Mouse (Mus musculus) CD4-positive helper T cell, adult 2 months (primary cell): Measurements from ENCODE around the gene Gm9944.

Experiments used
- DNase-seq: peaks from one replicate; pipeline ENCODE4 v3.0.0-alpha.2; 2012; ENCODE audit warnings: low read depth, missing footprints, low spot score

Gene Gm9944

GRCm38 (mm10) chr4:144453217-144453616 is at the start of gene Gm9944:
Gene Gm9944 (minus strand): TSS chr4:144453317.
- no peak for DNase-seq

DNA sequence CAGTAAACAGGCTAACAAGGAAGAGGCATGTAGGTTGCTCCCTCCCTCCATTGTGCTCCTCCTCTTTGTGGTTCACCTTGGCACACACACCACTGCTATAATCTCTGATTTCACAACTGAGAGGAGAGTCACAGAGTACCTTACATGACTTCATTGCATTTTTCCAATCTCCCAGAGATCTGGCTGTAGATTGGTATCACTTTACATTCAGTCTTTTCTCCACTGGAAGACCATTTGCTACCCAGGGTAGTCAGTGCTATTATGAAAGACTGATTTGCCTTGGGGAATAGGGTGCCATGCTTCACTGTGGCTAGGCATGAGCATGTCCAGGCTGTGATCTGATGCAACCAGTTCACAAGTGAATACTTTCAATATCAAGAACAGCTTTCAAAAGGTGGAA is 40.2 kb upstream of the Gm9944 start:
- no peak for DNase-seq

DNA sequence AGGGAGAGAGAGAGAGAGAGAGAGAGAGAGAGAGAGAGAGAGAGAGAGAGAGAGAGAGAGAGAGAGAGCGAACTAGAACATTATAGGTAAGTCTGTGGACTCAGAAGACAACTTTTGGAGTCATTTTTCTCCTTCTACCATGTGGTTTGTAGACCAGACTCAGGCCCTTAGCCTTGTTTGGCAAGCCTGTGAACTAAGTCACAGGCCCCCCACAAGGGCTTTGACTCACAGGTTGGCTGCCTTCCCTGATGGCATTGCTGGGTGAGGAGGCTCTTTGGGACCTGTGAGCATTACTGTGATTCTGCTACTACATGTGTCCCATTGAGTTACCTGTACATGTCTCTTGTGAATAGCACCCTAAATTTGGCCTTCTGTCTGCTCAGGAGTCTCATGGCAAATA is 15.0 kb upstream of the Gm9944 start:
- no peak for DNase-seq

- DNase-seq = no peak
Observed at GRCm38 (mm10) chr4:144465206-144465605, 12.1 kb upstream of the Gm9944 start.

GRCm38 (mm10) chr4:144463656-144464055 is 10.5 kb upstream of the Gm9944 start, which contains the start of gene Aadacl3:
Gene Aadacl3 (minus strand): TSS chr4:144463756.
- no peak for DNase-seq

GRCm38 (mm10) chr4:144448546-144448945 is 4.6 kb downstream of the Gm9944 start:
- DNase-seq = no peak

GRCm38 (mm10) chr4:144441582-144441981 is 11.5 kb downstream of the Gm9944 start:
- no peak for DNase-seq

DNA sequence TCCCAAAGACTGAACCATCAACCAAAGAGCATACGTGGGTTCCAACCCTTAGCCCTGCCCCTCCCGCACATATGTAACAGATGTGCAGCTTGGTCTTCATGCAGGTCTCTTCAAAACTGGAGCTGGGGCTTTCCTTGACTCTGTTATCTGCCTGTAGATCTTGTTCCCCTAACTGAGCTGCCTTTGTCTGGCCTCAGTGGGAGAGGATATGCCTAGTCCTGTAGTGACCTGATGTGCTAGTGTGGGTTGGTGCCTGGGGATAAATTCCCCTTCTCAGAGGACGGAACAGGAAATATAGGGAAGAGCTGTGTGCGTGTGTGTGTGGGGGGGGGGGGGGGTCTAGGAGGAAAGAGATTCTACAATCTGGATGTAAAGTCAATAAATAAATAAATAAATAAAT is 12.0 kb downstream of the Gm9944 start:
- DNase-seq = no peak

DNA sequence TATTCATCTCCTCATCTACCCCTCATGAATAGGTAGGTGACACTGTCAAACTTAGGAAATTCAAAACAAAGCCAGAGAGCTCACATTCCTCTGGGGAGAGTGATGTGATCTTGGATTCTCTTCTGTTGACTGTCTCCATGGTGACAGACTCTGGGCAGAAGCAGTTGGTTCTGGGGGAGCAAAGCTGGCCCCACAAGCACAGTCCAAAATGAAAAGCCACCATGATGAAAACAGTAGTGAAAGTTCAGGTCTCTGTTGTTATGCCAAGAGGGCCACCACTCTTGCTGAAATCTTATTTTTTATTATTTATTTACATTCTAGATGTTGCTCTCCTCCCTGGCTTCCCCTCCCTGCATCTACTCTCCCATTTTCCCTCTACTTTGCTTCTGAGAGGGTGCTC is 14.4 kb downstream of the Gm9944 start, which contains the start of gene 1700012P22Rik:
TSS of gene 1700012P22Rik (minus strand) at position 101 of the 400 bp plus-strand sequence.
- no peak for DNase-seq

- DNase-seq = no peak
Observed at GRCm38 (mm10) chr4:144433216-144433615, 19.9 kb downstream of the Gm9944 start.

- DNase-seq = no peak
Observed at GRCm38 (mm10) chr4:144430723-144431122, 22.4 kb downstream of the Gm9944 start.

DNA sequence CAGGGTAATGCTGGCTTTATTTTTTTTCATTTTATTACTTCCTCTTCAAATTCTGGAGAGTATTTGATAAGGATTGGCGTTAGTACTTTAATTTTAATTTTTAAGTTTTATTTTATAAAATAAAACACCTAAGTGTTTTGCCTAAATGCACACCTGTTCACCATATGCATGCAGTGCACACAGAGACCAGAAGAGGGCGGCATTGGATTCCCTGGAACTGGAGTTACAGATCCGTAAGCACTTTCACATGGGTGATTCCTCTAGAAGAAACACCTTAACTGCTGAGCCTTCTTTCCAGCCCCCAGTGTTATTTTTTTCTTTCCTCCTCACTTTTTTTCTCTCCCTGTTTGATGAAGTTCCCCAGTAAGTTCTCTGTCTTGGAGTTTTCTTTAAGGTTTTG is 24.2 kb downstream of the Gm9944 start:
- no peak for DNase-seq

DNA sequence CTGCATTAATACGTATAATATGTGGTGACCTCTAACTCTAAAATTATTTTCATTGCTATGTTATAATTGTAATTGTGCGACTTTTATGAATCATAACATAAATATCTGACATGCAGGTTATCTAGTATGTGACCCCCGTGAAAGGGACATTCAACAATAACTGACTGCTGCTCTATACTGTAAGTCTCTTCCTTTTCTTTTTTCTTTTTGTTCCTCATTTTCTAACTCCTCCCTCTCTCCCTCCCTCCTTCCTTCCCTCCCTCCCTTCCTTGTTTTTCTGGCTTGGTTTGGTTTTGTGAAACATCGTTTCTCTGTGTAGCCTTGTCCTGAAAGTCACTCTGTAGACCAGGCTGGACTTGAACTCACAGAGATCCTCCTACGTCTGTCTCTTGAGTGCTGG is 28.5 kb downstream of the Gm9944 start:
- DNase-seq = no peak

DNA sequence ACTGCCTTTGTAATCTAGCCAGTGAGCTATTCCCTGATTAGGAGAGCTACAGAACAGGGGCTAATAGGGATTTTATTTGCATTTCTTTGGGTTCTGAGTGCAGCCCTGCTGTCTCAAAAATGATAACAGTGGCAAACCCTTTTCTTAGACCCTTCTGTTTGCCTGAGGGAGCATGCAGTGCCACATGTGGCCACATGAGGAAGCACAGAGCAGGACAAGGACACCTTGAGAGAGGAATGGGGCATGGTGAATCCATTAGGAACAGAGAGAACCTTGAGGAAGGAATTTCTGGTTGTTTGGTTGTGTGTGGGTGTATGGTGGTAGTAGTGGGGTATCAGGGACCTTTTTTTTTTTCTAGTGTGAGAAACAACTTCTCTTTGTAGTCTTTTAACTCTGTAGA is 32.5 kb downstream of the Gm9944 start:
- DNase-seq = no peak

DNA sequence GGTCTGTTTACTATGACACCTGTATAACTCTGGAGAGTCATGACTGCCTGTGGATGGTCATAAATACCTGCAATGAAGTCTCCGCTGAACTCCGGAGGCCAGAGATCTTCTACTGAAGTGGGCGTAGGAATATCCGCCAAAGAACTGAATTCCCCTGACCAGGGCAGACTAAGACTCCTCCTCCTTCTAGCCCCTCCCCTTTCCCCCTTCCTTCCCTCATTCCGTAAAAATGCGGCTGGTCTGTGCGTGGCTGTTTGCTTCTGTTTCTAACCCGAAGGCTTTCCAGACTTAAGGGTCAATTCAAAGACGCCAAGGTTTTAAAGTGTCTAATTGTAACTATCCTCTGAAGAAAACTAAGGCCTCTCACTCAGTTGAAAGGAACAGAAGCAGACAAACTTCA is 44.8 kb downstream of the Gm9944 start, which contains the start of gene Pramef12:
TSS of gene Pramef12 (minus strand) at position 175 of the 400 bp plus-strand sequence.
- no peak for DNase-seq

DNA sequence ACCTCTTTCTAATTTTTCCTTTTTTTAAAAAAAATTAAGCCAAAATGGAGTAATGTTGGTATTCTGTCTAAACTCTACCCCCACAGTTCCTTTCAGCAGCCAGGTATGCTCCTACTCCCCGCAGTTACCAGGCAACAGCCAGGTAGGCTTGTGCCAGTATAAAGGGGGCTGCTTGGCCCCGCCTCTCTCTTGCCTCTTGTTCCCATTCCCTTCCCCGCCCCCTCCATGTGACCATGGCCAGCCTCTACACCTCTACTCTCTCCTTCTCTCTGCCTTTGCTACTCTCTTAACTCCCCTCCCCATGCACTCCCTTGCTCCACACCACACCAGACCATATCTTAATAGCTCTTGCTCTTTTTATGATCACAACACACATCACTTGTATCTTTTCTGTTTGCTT is 46.9 kb downstream of the Gm9944 start:
- no peak for DNase-seq

DNA sequence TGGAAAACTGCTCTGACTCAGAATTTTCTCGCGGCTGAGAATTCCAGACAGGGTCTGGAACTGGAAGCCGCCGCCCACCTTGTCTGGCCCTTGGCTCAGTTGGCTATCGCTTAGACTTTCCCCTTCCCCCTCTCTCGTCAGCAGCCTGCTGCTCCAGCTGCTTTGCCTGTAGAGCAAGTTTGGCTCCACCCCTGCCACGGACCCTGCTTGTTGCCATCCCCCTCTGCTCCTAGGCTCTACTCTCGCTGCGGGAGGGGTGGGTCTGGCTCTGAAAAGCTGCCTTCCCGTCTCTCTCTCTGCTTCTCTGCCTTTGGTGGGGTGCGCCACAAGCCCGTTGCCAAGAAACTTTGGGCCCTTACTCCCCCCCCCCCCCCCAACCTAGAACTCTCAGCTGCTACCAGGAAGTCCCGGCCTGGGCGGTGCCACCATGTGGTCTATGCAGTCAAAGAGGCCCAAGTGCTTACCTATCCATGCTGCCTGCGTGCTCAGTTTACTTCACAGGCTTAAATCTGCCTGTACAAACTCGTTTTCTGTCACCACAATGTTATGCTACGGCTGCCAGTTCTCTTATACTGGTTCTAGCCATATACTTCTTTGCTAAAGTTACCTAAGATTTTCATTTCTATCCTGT is 48.5 kb downstream of the Gm9944 start:
- DNase-seq = peak; percentile 8
